Mouse (Mus musculus): Measurements from ENCODE around the gene Gstp2. TPM values are rescaled to one million over a fixed set of nuclear protein-coding genes. Genes with fewer than 3 reads are reported as not detected.
"Not testable (repeated sequence)": the region's sequence is repeated elsewhere in the genome, so short reads cannot be mapped to it uniquely, and the experiment has no call there.

Gene Gstp2
- polyA plus RNA-seq, 1 experiment from 2014 or later: 11.1 TPM

- H3K27me3 ChIP-seq: no peaks in the 10 kb centered on the region
- WGBS: 80% methylated on average over 8 of the region's 8 CpGs
- ATAC-seq (replicated peaks; ENCODE audit: insufficient number of reproducible peaks, insufficient read depth, low FRiP score, low read depth): no peak
These were observed 1.0 kb upstream of the Gstp2 start for GRCm38 (mm10) chr19:4046866-4047254.

DNA sequence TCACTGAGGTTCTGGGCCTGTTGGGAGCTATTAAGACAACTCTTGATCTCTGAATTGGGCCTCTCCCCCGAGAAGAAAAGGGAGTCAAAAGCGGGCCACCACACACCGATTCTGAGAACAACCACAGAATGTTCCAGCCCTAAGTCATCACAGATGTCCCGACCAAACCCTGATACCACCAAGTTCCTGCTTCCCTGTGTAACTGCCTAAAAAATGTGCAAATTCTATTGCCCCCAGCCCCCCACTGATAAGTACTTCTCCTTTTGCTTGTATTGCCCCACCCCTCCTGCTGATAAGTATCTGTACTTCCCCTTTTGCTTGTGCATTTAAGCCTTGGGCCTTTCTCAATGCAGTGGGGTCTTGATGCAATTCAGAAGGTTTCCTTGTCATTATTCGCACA, 1.7 kb downstream of the Gstp2 start:
- not testable (repeated sequence) for H3K27ac ChIP-seq; H3K4me3 ChIP-seq; ATAC-seq (replicated peaks; ENCODE audit: insufficient number of reproducible peaks, insufficient read depth, low FRiP score, low read depth); H3K4me2 ChIP-seq; H3K9ac ChIP-seq; H3K36me3 ChIP-seq; H3K27me3 ChIP-seq; H3K9me3 ChIP-seq (replicated peaks)
- peaks cover 11% of the 10 kb centered on the region for H3K4me1 ChIP-seq (replicated peaks)
- 76% methylated on average over 5 of the region's 5 CpGs for WGBS

More at GRCm38 (mm10) chr19:4046866-4047254, 1.0 kb upstream of the Gstp2 start:
- Histone ChIP-seq H3K4me1 (replicated peaks) (peaks cover 11% of the 10 kb centered on the region), H3K4me3 (no peak overlapping the region), H3K4me2 (no peak overlapping the region), H3K36me3 (no peaks in the 10 kb centered on the region), H3K27ac (peak overlapping the region; percentile 50; the same call in 1 of the 2 replicates), H3K9me3 (replicated peaks) (no peaks in the 10 kb centered on the region), H3K9ac (no peak overlapping the region)

- no peak overlapping the region for H3K9ac ChIP-seq
- H3K36me3 ChIP-seq: no peaks in the 10 kb centered on the region
- no peak overlapping the region for H3K4me2 ChIP-seq
- H3K4me3 ChIP-seq: no peak overlapping the region
- no peak overlapping the region for H3K27ac ChIP-seq
- peaks cover 20% of the 10 kb centered on the region for H3K4me1 ChIP-seq (replicated peaks)
- no peaks in the 10 kb centered on the region for H3K9me3 ChIP-seq (replicated peaks)
- 64% methylated on average over 14 of the region's 14 CpGs for WGBS
- ATAC-seq (replicated peaks; ENCODE audit: insufficient number of reproducible peaks, insufficient read depth, low FRiP score, low read depth): no peak
- H3K27me3 ChIP-seq: no peaks in the 10 kb centered on the region
These were observed 3.7 kb downstream of the Gstp2 start for GRCm38 (mm10) chr19:4042124-4042523.

DNA sequence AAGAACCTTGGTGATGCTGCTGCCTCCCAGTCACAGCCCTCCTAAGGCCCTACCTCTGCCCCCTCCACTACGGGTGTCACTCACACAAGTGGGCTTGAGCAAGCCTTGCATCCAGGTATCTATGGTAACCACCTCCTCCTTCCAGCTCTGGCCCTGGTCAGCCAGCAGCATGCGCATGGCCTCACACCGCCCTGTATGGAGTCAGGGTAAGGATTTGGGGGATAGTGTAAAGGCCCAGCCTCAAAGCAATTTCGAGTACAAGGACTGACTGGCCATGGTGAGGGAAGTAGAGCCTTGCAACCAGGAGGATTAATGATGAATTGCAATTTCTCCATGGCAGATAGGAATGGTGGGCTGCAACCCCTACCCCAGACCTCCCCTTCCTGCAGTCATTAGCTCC, 4.3 kb downstream of the Gstp2 start:
- ATAC-seq (replicated peaks; ENCODE audit: insufficient number of reproducible peaks, insufficient read depth, low FRiP score, low read depth); H3K27me3 ChIP-seq; H3K4me2 ChIP-seq; H3K36me3 ChIP-seq; H3K9ac ChIP-seq; H3K4me3 ChIP-seq; H3K9me3 ChIP-seq (replicated peaks); H3K27ac ChIP-seq: not testable (repeated sequence)
- 85% methylated on average over 3 of the region's 4 CpGs for WGBS
- H3K4me1 ChIP-seq (replicated peaks): peaks cover 20% of the 10 kb centered on the region

GRCm38 (mm10) chr19:4040941-4041340, 4.9 kb downstream of the Gstp2 start:
- H3K9ac ChIP-seq; H3K4me2 ChIP-seq; H3K36me3 ChIP-seq; H3K4me3 ChIP-seq; H3K27me3 ChIP-seq; H3K27ac ChIP-seq; H3K9me3 ChIP-seq (replicated peaks); ATAC-seq (replicated peaks; ENCODE audit: insufficient number of reproducible peaks, insufficient read depth, low FRiP score, low read depth): not testable (repeated sequence)
- WGBS: 83% methylated on average over 5 of the region's 5 CpGs
- H3K4me1 ChIP-seq (replicated peaks): peaks cover 22% of the 10 kb centered on the region

DNA sequence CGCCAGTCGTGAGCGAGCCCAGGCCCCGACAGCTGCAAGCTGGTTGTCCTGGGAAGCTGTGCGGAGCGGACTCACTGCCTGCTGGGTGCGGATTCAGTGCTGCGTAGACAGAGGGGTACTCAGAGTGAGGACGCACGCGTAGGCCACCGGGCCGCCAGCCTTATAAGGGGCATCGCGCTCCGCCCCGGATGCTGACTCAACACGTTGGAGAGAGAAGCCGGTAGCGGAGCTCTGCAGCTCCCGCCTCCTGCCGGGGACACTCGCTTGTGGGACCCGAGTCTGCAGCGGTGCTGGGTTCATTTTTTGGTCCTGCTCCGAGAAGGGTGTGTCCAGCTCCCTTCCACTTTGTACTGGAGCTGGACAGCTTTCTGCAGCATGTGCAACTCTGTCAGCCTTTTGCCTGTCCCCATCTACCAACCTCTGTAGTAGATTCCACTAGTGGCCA, 8.0 kb downstream of the Gstp2 start, which contains the start of gene Gstp1:
Gene Gstp1, minus strand, starts transcription at position 198 of the 445 bp plus-strand sequence.
- H3K9me3 ChIP-seq (replicated peaks): no peaks in the 10 kb centered on the region
- peak within 1 kb of the TSS; percentile 73 for H3K4me2 ChIP-seq
- peak within 1 kb of the TSS; percentile 76 for H3K4me3 ChIP-seq
- peak; percentile 83 for ATAC-seq (replicated peaks; ENCODE audit: insufficient number of reproducible peaks, insufficient read depth, low FRiP score, low read depth)
- peak within 1 kb of the TSS; percentile 78 for H3K27ac ChIP-seq
- under 1% methylated on average over 26 of the region's 26 CpGs for WGBS
- peaks cover 23% of the 10 kb centered on the region for H3K4me1 ChIP-seq (replicated peaks)
- no peaks in the 10 kb centered on the region for H3K27me3 ChIP-seq
- H3K9ac ChIP-seq: peak within 1 kb of the TSS; percentile 74
- no peaks in the 10 kb centered on the region; the same call in 1 of the 2 replicates for H3K36me3 ChIP-seq

DNA sequence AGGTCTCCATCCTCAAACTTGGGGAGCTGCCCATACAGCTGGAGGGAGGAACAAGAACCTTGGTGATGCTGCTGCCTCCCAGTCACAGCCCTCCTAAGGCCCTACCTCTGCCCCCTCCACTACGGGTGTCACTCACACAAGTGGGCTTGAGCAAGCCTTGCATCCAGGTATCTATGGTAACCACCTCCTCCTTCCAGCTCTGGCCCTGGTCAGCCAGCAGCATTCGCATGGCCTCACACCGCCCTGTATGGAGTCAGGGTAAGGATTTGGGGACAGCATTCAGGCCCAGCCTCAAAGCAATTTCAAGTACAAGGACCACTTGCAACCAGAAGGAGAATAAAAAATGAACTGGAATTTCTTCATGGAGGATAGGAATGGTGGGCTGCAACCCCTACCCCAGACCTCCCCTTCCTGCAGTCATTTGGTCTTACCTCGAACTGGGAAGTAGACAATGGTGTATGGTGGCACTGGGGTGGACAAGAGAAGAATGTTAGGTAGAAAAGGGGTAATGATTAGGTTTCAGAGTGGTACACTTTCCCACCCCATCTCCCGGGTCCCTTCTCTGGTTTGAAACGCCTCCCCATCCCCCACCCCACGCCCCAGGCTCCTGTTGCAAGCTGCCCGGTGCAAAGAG, 8.6 kb downstream of the Gstp2 start:
- H3K4me3 ChIP-seq: peak overlapping the region; percentile 76
- H3K27me3 ChIP-seq; ATAC-seq (replicated peaks; ENCODE audit: insufficient number of reproducible peaks, insufficient read depth, low FRiP score, low read depth); H3K36me3 ChIP-seq; H3K9me3 ChIP-seq (replicated peaks): not testable (repeated sequence)
- 24% methylated on average over 8 of the region's 8 CpGs for WGBS
- H3K27ac ChIP-seq: peak overlapping the region; percentile 78
- peak overlapping the region; percentile 73 for H3K4me2 ChIP-seq
- H3K9ac ChIP-seq: peak overlapping the region; percentile 74
- peaks cover 22% of the 10 kb centered on the region for H3K4me1 ChIP-seq (replicated peaks)

- H3K4me2 ChIP-seq: peak overlapping the region; percentile 20; the same call in 1 of the 2 replicates
- H3K4me1 ChIP-seq (replicated peaks): peaks cover 19% of the 10 kb centered on the region
- 75% methylated on average over 12 of the region's 12 CpGs for WGBS
- no peak overlapping the region for H3K9ac ChIP-seq
- no peak overlapping the region for H3K4me3 ChIP-seq
- no peaks in the 10 kb centered on the region for H3K9me3 ChIP-seq (replicated peaks)
- no peak overlapping the region for H3K27ac ChIP-seq
- no peaks in the 10 kb centered on the region; the same call in 1 of the 2 replicates for H3K36me3 ChIP-seq
- no peak for ATAC-seq (replicated peaks; ENCODE audit: insufficient number of reproducible peaks, insufficient read depth, low FRiP score, low read depth)
- no peaks in the 10 kb centered on the region for H3K27me3 ChIP-seq
These were observed 9.3 kb downstream of the Gstp2 start for GRCm38 (mm10) chr19:4036327-4037045.

DNA sequence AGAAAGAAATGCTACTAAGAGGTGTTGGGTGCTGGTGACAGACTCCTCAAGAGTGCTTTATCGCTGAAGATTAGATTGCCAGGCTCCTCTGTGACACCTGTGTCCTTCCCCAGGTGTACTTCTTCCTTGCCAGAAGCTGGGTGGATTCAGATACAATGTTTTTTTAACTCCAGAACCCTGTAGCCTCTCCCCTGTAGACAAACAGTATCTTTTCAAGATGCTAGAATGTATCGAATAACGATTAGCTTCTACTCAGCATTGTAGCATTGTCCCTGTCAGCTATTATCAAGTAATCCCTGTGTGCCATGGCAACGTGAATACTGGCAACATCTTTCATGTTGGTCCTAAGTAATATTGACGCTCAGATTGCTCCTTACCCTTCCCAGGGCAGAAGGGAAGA, 12.1 kb downstream of the Gstp2 start:
- Histone ChIP-seq H3K4me1 (replicated peaks) (peaks cover 19% of the 10 kb centered on the region), H3K27me3 (no peaks in the 10 kb centered on the region), H3K36me3 (no peaks in the 10 kb centered on the region; the same call in 1 of the 2 replicates), H3K4me2 (no peak overlapping the region), H3K9me3 (replicated peaks) (no peaks in the 10 kb centered on the region), H3K27ac (no peak overlapping the region), H3K4me3 (no peak overlapping the region), H3K9ac (no peak overlapping the region)
- 68% methylated on average over 5 of the region's 5 CpGs for WGBS
- ATAC-seq (replicated peaks; ENCODE audit: insufficient number of reproducible peaks, insufficient read depth, low FRiP score, low read depth): no peak

- H3K9ac ChIP-seq: no peak overlapping the region
- no peaks in the 10 kb centered on the region; the same call in 1 of the 2 replicates for H3K36me3 ChIP-seq
- no peak overlapping the region for H3K27ac ChIP-seq
- no peak overlapping the region for H3K4me3 ChIP-seq
- no peaks in the 10 kb centered on the region for H3K9me3 ChIP-seq (replicated peaks)
- peaks cover 17% of the 10 kb centered on the region for H3K4me1 ChIP-seq (replicated peaks)
- 56% methylated on average over 3 of the region's 3 CpGs for WGBS
- no peaks in the 10 kb centered on the region for H3K27me3 ChIP-seq
- H3K4me2 ChIP-seq: no peak overlapping the region
- ATAC-seq (replicated peaks; ENCODE audit: insufficient number of reproducible peaks, insufficient read depth, low FRiP score, low read depth): no peak
These were observed 12.5 kb downstream of the Gstp2 start for GRCm38 (mm10) chr19:4033298-4033697.

GRCm38 (mm10) chr19:4032668-4033067, 13.2 kb downstream of the Gstp2 start:
- no peak for ATAC-seq (replicated peaks; ENCODE audit: insufficient number of reproducible peaks, insufficient read depth, low FRiP score, low read depth)
- Histone ChIP-seq H3K27ac (no peak overlapping the region), H3K4me1 (replicated peaks) (peaks cover 13% of the 10 kb centered on the region), H3K4me3 (no peak overlapping the region), H3K9me3 (replicated peaks) (no peaks in the 10 kb centered on the region), H3K36me3 (no peaks in the 10 kb centered on the region; the same call in 1 of the 2 replicates), H3K9ac (no peak overlapping the region), H3K4me2 (no peak overlapping the region), H3K27me3 (no peaks in the 10 kb centered on the region)
- WGBS: 49% methylated on average over 7 of the region's 7 CpGs

Data from heart, embryonic 15.5 days (tissue).